Mouse (Mus musculus) adrenal gland, postnatal 25 days (tissue): ENCODE data around the gene Hat1. TPM values are rescaled to one million over a fixed set of nuclear protein-coding genes. Genes with fewer than 3 reads are reported as not detected.

Experiments used
- DNase-seq: peaks from one replicate; pipeline ENCODE4 v3.0.0; 2021; ENCODE audit warnings: mixed read lengths
- total RNA-seq: library from RNA; stranded (reverse); gene quantifications from 2 replicates; pipeline ENCODE4 v1.2.3, GENCODE M21; 2021

Hat1 gene
- total RNA-seq, 1 experiment from 2014 or later: 38.3 TPM

- no peak for DNase-seq
Measured at GRCm38 (mm10) chr2:71376433-71376906, 12.3 kb upstream of the Hat1 start.

- no peak for DNase-seq
Measured at GRCm38 (mm10) chr2:71377426-71377825, 11.3 kb upstream of the Hat1 start.

DNA sequence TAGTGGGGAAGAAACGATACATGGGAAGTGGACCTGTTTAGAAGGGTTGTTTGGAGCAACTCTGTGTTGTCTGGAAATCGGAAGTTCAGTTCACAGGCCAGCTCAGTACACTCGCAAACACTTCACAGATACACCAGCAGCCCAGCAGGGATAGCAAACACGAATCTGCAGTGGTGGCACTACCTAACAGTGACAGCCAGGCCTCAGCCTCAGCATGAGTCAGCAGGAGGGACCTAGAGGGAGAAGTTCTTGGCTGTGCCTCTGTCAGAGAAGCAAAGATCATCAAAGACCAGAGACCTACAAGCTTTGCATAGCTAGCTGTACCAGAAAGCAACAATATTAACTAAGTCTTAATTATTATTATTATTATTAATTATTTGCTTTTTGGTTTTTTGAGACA lies 6.8 kb upstream of the Hat1 start:
- no peak for DNase-seq

DNA sequence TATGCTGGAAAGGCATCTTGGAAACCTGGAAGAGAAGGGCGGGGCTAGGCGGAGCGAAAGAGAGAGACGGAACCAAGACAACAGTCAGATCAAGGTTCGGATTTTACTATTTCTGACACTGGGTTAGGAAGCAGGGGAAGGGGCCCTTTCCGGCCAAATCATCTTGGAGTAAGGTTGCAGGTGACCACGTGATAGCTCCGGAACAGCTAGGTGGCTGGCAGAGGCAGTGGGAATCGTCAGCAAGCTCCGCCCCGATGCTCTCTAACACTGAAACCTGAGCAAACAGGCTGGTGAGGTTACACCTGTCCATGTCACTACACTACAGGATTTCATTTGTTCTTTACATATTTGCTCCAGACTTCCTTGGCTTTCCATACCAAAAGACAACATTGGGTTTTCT lies 4.9 kb upstream of the Hat1 start:
- no peak for DNase-seq

- DNase-seq: no peak
Measured at GRCm38 (mm10) chr2:71387766-71388165, 992 bp upstream of the Hat1 start.

GRCm38 (mm10) chr2:71389864-71390263 lies 1.1 kb downstream of the Hat1 start:
- no peak for DNase-seq

GRCm38 (mm10) chr2:71405613-71406012 lies 16.9 kb downstream of the Hat1 start:
- DNase-seq: no peak

DNA sequence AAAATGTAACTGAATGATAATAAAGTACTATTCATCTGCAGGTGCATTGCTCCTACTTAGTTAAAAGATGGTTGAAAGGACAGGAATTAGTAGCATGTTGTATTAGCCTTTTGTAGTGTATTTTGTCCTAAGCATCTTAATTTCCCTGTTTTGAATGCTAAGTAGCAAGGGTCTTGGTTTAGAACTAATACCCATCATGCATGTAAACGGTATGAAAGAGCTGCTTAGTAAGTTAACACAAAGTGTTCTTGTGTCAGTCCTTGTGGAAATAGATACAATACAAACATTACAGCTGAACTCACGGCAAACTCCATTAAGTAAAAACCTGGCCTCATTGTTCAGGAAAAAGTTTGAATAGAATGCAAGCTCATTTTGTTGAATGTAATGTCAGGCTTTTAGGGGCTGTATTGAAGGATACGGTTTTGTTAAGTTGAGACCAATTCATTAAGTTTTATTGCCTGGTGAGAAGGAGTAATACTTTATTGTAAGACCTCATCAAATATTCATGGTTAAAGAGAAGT lies 30.1 kb downstream of the Hat1 start:
- DNase-seq: no peak

GRCm38 (mm10) chr2:71419408-71419807 lies 30.6 kb downstream of the Hat1 start:
- DNase-seq: no peak

DNA sequence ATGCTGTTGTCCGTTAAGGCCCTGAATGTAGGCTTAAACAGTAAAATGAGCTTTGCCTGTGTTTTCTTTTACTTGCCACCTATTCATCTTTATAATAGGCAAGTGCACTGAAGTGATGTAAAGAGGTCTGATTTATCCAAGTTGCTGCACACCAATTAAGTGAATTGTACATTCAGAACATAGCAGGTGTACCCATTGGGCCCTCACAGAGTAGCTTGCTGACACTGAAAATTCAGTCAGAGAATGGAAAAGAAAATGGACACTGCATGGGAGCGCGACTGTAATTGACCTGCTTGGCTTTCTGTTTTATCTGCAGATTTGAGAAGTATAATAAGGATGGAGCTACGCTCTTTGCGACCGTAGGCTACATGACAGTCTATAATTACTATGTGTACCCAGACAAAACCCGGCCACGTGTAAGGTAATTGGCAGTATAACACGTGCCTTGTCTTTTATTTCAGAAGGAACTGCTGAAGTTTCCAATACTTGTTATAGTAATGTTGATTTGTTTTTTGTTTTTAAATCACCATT lies 32.2 kb downstream of the Hat1 start:
- no peak for DNase-seq

DNA sequence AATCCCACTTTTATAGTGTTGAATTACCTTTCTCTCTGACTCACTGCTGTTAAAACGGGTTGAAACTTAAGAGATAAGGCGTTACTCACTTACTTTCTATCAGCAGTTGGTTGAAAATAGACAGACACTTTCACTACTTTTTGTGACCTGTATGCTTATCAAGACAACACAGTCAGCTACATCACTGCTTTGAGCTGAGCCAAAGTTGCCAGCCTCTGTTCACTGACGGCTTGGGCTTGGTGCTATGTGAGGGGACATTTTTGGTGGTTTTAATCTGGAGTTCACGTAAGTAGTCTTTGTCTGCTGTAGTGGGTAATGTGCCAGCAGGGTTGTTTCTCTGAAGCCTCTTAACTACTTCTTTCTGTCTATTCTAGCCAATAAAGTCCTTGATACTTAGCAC lies 35.8 kb downstream of the Hat1 start:
- no peak for DNase-seq

DNA sequence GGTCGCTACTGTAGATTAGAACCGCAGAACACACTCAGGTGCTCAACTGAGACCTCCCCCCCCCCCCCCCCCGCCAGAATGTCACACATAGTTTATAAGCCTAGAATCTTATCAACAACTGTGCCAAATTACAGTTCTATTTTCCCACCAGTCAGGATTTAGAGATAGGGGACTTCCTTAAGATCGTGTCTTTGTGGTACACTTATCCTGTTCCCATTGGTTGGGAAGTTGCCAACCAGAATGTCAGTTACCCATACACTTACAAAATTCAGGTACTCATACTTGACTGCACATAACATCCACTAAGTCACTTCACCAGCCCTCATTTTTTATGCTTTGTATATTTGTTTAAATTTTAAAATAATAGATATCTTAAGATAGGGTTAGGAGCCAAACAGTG lies 46.7 kb downstream of the Hat1 start:
- DNase-seq: no peak

- no peak for DNase-seq
Measured at GRCm38 (mm10) chr2:71443376-71443775, 54.6 kb downstream of the Hat1 start.

DNA sequence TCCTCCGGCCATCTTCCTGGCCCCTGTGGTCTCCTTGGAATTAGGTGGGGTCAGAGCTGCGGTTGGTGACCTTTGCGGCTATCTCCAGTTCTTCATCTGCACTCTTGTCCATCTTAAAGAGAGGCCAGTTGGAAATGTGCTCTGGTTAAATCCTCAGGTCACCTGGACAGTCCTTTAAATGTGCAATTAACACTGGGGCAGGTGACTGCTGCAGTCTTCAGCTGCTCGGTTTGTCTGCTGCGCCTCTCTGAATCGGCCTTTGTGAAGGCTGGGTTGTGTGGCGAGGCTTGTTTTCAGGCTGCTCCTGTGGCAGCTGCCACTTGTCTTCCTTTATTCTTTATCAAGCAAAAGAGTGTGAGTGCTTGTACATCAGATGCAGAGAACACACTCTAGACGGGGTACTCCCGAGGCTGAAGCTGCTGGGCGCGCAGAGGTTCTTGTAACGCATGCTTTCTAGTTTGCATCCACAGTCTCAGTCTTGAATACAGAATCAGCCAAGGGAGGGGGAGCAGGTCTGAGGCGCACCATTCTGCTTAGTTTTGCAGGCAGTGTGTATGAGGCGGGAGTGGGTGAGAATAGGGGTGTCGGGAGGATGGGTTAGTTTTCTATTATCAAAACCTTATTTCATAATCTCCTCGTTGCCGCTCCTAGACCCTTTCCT lies 56.9 kb downstream of the Hat1 start:
- no peak for DNase-seq

- no peak for DNase-seq
Measured at GRCm38 (mm10) chr2:71449604-71450003, 60.8 kb downstream of the Hat1 start.

DNA sequence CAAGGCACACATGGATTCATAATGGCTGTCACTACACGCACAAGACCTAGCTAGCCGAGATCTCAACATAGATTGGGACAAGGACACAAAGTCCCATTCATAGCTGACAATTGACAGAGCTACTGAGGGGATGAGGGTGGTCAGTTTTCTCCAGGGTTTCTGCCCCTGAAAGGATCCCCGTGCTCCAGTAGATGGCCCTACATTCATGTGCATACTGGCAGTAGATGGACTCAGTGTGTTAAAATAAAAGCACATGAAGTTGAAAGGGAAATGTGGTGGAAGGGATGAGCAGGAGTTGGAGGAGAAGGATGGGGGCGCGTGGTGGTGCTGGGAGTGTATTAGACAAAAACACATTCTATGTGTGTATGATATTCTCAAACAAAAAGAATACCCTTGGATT lies 63.0 kb downstream of the Hat1 start:
- DNase-seq: no peak

GRCm38 (mm10) chr2:71453161-71453916 lies 64.6 kb downstream of the Hat1 start, which contains the start of gene Metap1d:
TSS of gene Metap1d (plus strand) at chr2:71453276.
- DNase-seq: peak; percentile 94

DNA sequence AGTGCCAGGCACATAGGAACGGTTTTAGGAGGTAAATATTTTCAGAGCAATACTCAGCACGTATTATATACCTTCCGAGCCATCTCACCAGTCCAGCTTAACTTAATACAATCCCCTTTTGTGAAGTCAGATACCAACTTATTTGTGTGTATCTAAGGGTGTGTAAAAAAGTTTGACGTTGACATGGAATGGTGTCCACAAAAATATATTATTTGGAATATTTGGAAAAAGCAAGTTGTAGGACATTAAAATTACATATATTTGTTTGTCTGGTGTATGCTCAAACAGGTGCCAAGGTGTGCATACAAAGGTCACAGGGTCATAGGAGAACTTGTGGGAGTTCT lies 65.1 kb downstream of the Hat1 start:
- no peak for DNase-seq

- DNase-seq: no peak
Measured at GRCm38 (mm10) chr2:71458624-71459023, 69.9 kb downstream of the Hat1 start.

DNA sequence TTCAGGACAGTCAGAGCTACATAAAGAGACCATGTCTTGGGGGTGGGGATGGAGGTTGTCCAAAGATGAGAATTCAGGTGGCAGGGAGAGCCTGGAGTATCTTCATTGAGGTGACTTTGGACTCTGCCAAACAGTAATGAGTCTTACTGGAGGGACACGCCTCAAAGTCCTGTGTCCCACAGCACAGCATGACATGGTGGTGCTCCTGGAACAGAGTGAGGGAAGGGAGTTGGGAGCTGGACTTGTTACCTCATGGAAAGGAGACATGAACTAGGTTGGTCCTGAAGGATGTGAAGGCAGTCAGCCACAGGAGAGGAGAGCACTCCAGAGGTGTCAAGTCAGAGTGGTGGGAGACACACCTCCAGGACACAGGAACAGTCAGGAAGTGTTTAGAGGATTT lies 70.9 kb downstream of the Hat1 start:
- no peak for DNase-seq

- no peak for DNase-seq
Measured at GRCm38 (mm10) chr2:71461139-71461538, 72.4 kb downstream of the Hat1 start.

GRCm38 (mm10) chr2:71461589-71461988 lies 72.8 kb downstream of the Hat1 start:
- no peak for DNase-seq

- no peak for DNase-seq
Measured at GRCm38 (mm10) chr2:71462066-71462465, 73.3 kb downstream of the Hat1 start.

DNA sequence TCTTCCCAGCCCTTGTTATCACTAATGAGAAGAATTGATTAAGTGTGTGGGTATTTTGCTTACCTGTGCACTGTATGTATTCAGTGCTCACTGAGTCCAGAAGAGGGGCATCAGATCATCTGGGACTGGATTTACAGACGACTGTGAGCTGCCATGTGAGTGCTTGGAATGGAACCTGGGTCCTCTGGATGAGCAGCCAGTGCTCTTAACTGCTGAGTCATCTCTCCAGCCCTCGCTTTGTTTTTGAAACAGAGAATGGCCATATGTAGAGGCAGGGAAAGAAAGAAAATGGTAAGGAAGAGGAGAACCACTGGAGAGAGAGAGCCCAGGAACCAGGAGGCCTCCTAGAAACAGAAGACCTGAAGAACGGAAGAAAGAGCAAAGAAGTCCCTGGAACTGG lies 73.8 kb downstream of the Hat1 start:
- no peak for DNase-seq
